Mouse (Mus musculus): Measurements from ENCODE around the gene Cckar.

GRCm38 (mm10) chr5:53692100-53692499 lies 15.4 kb downstream of the Cckar start:
- TF ChIP-seq EP300 (IDR thresholded peaks at IDR 0.05) (no peak), CTCF (IDR thresholded peaks at IDR 0.05) (no peak)

Measured in lung, postnatal 0 days (tissue).